Mouse (Mus musculus) liver, adult 2 months (tissue): ENCODE measurements around the gene Gm6583. TPM values are rescaled to one million over a fixed set of nuclear protein-coding genes. Genes with fewer than 3 reads are reported as not detected.
A peak's percentile ranks its signal among the peaks of the same experiment; 100 is the strongest.
"Not testable (repeated sequence)": the region's sequence is repeated elsewhere in the genome, so short reads cannot be mapped to it uniquely, and the experiment has no call there.

Source experiments
- DNase-seq: peaks from one replicate; pipeline ENCODE4 v3.0.0-alpha.2; 2011; ENCODE audit warnings: low read depth, low spot score; ENCODE audit errors: extremely low read depth
- H3K27ac ChIP-seq: fragments of 200-500 bp; replicated peaks from 2 replicates; pipeline ENCODE4 v1.5.1; 2012; ENCODE audit warnings: low read depth, mild to moderate bottlenecking, control low read depth, inconsistent platforms, low read length; ENCODE audit not compliant: insufficient read depth
- H3K27me3 ChIP-seq: fragments of 200-500 bp; 2 replicates; pipeline ENCODE4 v1.6.1; 2012; ENCODE audit warnings: mild to moderate bottlenecking, moderate library complexity, low read length, inconsistent platforms; ENCODE audit not compliant: control insufficient read depth, insufficient read depth
- H3K36me3 ChIP-seq: fragments of 200-500 bp; 2 replicates; pipeline ENCODE4 v1.6.1; 2012; ENCODE audit warnings: low read length, inconsistent platforms; ENCODE audit not compliant: control insufficient read depth, insufficient read depth
- H3K4me1 ChIP-seq: fragments of 200-500 bp; 2 replicates; pipeline ENCODE4 v1.6.1; 2011; ENCODE audit warnings: low read length; ENCODE audit not compliant: control insufficient read depth, insufficient read depth
- H3K4me3 ChIP-seq: fragments of 200-500 bp; 2 replicates; pipeline ENCODE4 v1.5.1; 2011; ENCODE audit warnings: low read depth, mild to moderate bottlenecking, control low read depth, low read length, moderate library complexity; ENCODE audit not compliant: insufficient read depth
- H3K79me2 ChIP-seq: fragments of 200-500 bp; 2 replicates; pipeline ENCODE4 v1.6.1; 2012; ENCODE audit warnings: inconsistent platforms, mild to moderate bottlenecking, low read length, moderate library complexity; ENCODE audit not compliant: control insufficient read depth, insufficient read depth
- H3K9ac ChIP-seq: fragments of 200-500 bp; 2 replicates; pipeline ENCODE4 v1.6.1; 2012; ENCODE audit warnings: low read depth, mild to moderate bottlenecking, control low read depth, inconsistent platforms, low read length
- CTCF ChIP-seq: fragments of 200-500 bp; IDR thresholded peaks from 2 replicates; pipeline ENCODE4 v1.5.1; 2011; ENCODE audit warnings: low read depth, low read length, control low read depth
- POLR2A ChIP-seq: fragments of 200-500 bp; IDR thresholded peaks from 2 replicates; pipeline ENCODE4 v1.6.1; 2011; ENCODE audit warnings: low read length, control low read depth; ENCODE audit not compliant: insufficient read depth; ENCODE audit errors: extremely low read depth
- WGBS: fragments of 180-500 bp; shearing (Covaris S2); methylation state at CpG from one replicate; pipeline ENCODE4 v1.1.7; 2018; 5-methylcytosine and 5-hydroxymethylcytosine counted together
- polyA plus RNA-seq: library from polyadenylated mRNA; depleted of rRNA; stranded (reverse); fragments of >200 nt; gene quantifications from 2 replicates; pipeline ENCODE4 v1.2.3, GENCODE M21; 2012
- total RNA-seq: library from RNA; depleted of rRNA; stranded (reverse); fragments of >200 nt; gene quantifications from 2 replicates; pipeline ENCODE4 v1.2.3, GENCODE M21; 2014

Gm6583 gene
- total and polyA plus RNA-seq, 2 experiments, result 0.09 TPM; not detected in 1

GRCm38 (mm10) chr5:112320936-112321335 lies 34.9 kb downstream of the Gm6583 start:
- Histone ChIP-seq H3K79me2 (no peaks in the 10 kb centered on the region), H3K9ac (no peak overlapping the region), H3K4me3 (no peak overlapping the region), H3K36me3 (no peaks in the 10 kb centered on the region), H3K27ac (no peak overlapping the region), H3K27me3 (no peaks in the 10 kb centered on the region), H3K4me1 (peaks cover 2% of the 10 kb centered on the region; the same call in 1 of the 2 replicates)
- DNase-seq, result no peak
- WGBS, result 68% methylated on average over 6 of the region's 6 CpGs
- TF ChIP-seq CTCF (no peak), POLR2A (no peak)

- Histone ChIP-seq H3K4me3 (no peak overlapping the region), H3K36me3 (peaks cover under 1% of the 10 kb centered on the region; the same call in 1 of the 2 replicates), H3K4me1 (no peaks in the 10 kb centered on the region), H3K9ac (no peak overlapping the region), H3K27me3 (no peaks in the 10 kb centered on the region), H3K79me2 (no peaks in the 10 kb centered on the region), H3K27ac (no peak overlapping the region)
- 77% methylated on average over 5 of the region's 5 CpGs for WGBS
- DNase-seq, result no peak
- TF ChIP-seq CTCF (no peak), POLR2A (no peak)
Measured at GRCm38 (mm10) chr5:112320379-112320778, 35.5 kb downstream of the Gm6583 start.

DNA sequence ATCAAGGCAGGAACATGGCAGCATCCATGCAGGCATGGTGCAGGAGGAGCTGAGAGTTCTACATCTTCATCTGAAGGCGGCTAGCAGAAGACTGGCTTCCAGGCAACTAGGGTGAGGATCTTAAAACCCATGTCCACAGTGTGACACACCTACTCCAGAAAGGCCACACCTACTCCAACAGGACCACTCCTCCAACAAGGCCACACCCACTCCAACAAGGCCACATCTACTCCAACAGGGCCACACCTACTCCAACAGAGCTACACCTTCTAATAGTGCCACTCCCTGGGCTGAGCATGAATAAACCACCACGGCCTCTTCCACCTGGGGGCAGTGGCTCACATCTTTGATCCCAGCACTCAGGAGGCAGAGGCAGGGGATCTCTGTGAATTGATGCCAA lies 36.5 kb downstream of the Gm6583 start:
- 87% methylated on average over 2 of the region's 2 CpGs for WGBS
- not testable (repeated sequence) for H3K4me1 ChIP-seq, H3K27ac ChIP-seq, H3K4me3 ChIP-seq, H3K36me3 ChIP-seq, H3K79me2 ChIP-seq, H3K27me3 ChIP-seq, DNase-seq, H3K9ac ChIP-seq

- H3K27me3 ChIP-seq, result no peaks in the 10 kb centered on the region
- WGBS, result 41% methylated on average over 5 of the region's 5 CpGs
- H3K9ac ChIP-seq, result no peak overlapping the region
- H3K4me3 ChIP-seq, result no peak overlapping the region
- TF ChIP-seq CTCF (no peak), POLR2A (no peak)
- no peaks in the 10 kb centered on the region for H3K4me1 ChIP-seq
- no peak for DNase-seq
- peaks cover 9% of the 10 kb centered on the region for H3K36me3 ChIP-seq
- H3K27ac ChIP-seq, result 0 out of 2 replicates have a peak overlapping the region, but pooled peaks have one; percentile 19
- no peaks in the 10 kb centered on the region for H3K79me2 ChIP-seq
Measured at GRCm38 (mm10) chr5:112317328-112317727, 38.5 kb downstream of the Gm6583 start.

GRCm38 (mm10) chr5:112316468-112316867 lies 39.4 kb downstream of the Gm6583 start:
- H3K27me3 ChIP-seq, result no peaks in the 10 kb centered on the region
- no peak for DNase-seq
- no peaks in the 10 kb centered on the region for H3K4me1 ChIP-seq
- H3K79me2 ChIP-seq, result no peaks in the 10 kb centered on the region
- no peak overlapping the region for H3K9ac ChIP-seq
- TF ChIP-seq POLR2A, result no peak
- peaks cover 9% of the 10 kb centered on the region for H3K36me3 ChIP-seq
- no peak overlapping the region for H3K27ac ChIP-seq
- WGBS, result 75% methylated on average over 5 of the region's 5 CpGs
- no peak overlapping the region for H3K4me3 ChIP-seq

DNA sequence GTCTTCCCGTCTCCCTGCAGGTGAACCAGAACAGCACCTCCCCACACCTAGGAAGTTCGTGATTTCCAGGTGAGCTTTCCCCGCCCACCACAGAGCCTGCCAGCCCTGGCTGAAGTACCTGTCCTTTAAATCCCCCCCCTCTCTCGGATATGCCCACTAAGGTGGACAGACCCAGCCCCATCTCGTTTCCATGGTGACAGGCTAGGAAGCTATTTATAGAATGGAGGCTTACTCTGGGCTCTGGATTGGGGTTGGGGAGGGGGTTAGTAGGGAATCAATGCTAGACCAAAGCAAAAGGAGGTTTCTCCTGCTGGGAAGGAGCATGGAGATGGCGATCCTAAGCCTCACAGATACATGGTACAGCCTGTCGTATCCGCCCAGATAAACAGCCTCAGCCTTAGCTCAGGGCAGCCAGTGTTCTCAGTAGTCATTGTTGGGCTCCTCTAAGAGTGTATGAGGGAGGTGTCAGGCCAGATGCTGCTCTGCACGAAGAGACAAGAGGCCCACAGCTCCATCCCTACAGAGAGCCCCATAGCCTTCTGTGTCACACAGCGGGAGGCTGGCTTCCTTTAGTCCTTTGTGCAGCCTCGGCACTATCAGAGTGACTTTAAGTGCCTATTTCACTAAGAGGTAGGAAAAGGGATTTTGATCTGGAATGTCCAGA lies 42.5 kb downstream of the Gm6583 start:
- H3K4me3 ChIP-seq, result no peak overlapping the region
- H3K27me3 ChIP-seq, result no peaks in the 10 kb centered on the region
- H3K36me3 ChIP-seq, result peaks cover 17% of the 10 kb centered on the region
- no peak overlapping the region for H3K9ac ChIP-seq
- WGBS, result 84% methylated on average over 11 of the region's 11 CpGs
- H3K79me2 ChIP-seq, result no peaks in the 10 kb centered on the region
- no peak for DNase-seq
- no peaks in the 10 kb centered on the region for H3K4me1 ChIP-seq
- H3K27ac ChIP-seq, result no peak overlapping the region
- no peak for TF ChIP-seq POLR2A
- no peak for TF ChIP-seq CTCF
